Mouse (Mus musculus): Measurements from ENCODE around the gene Zkscan6. TPM values are rescaled to one million over a fixed set of nuclear protein-coding genes. Genes with fewer than 3 reads are reported as not detected.
A peak's percentile ranks its signal among the peaks of the same experiment; 100 is the strongest.

Gene Zkscan6
- polyA plus RNA-seq (2015; fragmentation: Nextera tagmentation; extraction: Ambion mirVana) = 11.0 TPM in 2 replicates

GRCm38 (mm10) chr11:65806909-65807504 is at the start of gene Zkscan6:
Gene Zkscan6 (plus strand): TSS chr11:65807175.
- Histone ChIP-seq H3K9ac (ENCODE audit: low read length) (peak within 1 kb of the TSS; percentile 86), H3K27me3 (ENCODE audit: control insufficient read depth, insufficient read depth, low read length) (no peaks in the 10 kb centered on the region), H3K9me3 (ENCODE audit: control insufficient read depth, low read length) (no peaks in the 10 kb centered on the region), H3K27ac (replicated peaks) (peak within 1 kb of the TSS; percentile 92), H3K36me3 (ENCODE audit: control insufficient read depth, insufficient read depth, low read length) (no peaks in the 10 kb centered on the region), H3K4me1 (replicated peaks; ENCODE audit: control insufficient read depth, insufficient read depth) (no peaks in the 10 kb centered on the region), H3K4me3 (ENCODE audit: low read depth, low read length) (peak within 1 kb of the TSS; percentile 83), H3K4me2 (replicated peaks; ENCODE audit: low read depth) (peak within 1 kb of the TSS; percentile 80)
- TF ChIP-seq CTCF (IDR thresholded peaks at IDR 0.05; ENCODE audit: low read depth) (no peak), EP300 (optimal IDR thresholded peaks at IDR 0.05) (no peak)
- under 1% methylated on average over 54 of the region's 58 CpGs for WGBS
- DNase-seq (ENCODE audit: low spot score) (peak; percentile 96), ATAC-seq (ENCODE audit: low FRiP score, low TSS enrichment) (peak; percentile 98)

GRCm38 (mm10) chr11:65759350-65759749 is 47.6 kb upstream of the Zkscan6 start:
- H3K27me3 ChIP-seq (ENCODE audit: control insufficient read depth, insufficient read depth, low read length) = no peaks in the 10 kb centered on the region
- ATAC-seq (ENCODE audit: low FRiP score, low TSS enrichment) (no peak), DNase-seq (ENCODE audit: low spot score) (no peak)
- H3K4me2 ChIP-seq (replicated peaks; ENCODE audit: low read depth) = no peak overlapping the region
- no peaks in the 10 kb centered on the region for H3K36me3 ChIP-seq (ENCODE audit: control insufficient read depth, insufficient read depth, low read length)
- 73% methylated on average over 1 of the region's 1 CpGs for WGBS
- TF ChIP-seq EP300 (optimal IDR thresholded peaks at IDR 0.05) = no peak
- no peak for TF ChIP-seq CTCF (IDR thresholded peaks at IDR 0.05; ENCODE audit: low read depth)
- no peaks in the 10 kb centered on the region for H3K9me3 ChIP-seq (ENCODE audit: control insufficient read depth, low read length)
- no peak overlapping the region for H3K4me3 ChIP-seq (ENCODE audit: low read depth, low read length)
- no peaks in the 10 kb centered on the region for H3K4me1 ChIP-seq (replicated peaks; ENCODE audit: control insufficient read depth, insufficient read depth)
- H3K27ac ChIP-seq (replicated peaks) = no peak overlapping the region
- H3K9ac ChIP-seq (ENCODE audit: low read length) = no peak overlapping the region

- Histone ChIP-seq H3K4me1 (replicated peaks; ENCODE audit: control insufficient read depth, insufficient read depth) (no peaks in the 10 kb centered on the region), H3K9me3 (ENCODE audit: control insufficient read depth, low read length) (no peaks in the 10 kb centered on the region), H3K4me2 (replicated peaks; ENCODE audit: low read depth) (no peak overlapping the region), H3K27me3 (ENCODE audit: control insufficient read depth, insufficient read depth, low read length) (no peaks in the 10 kb centered on the region), H3K4me3 (ENCODE audit: low read depth, low read length) (no peak overlapping the region), H3K27ac (replicated peaks) (no peak overlapping the region), H3K9ac (ENCODE audit: low read length) (no peak overlapping the region), H3K36me3 (ENCODE audit: control insufficient read depth, insufficient read depth, low read length) (no peaks in the 10 kb centered on the region)
- 90% methylated on average over 2 of the region's 2 CpGs for WGBS
- ATAC-seq (ENCODE audit: low FRiP score, low TSS enrichment) (no peak), DNase-seq (ENCODE audit: low spot score) (no peak)
- TF ChIP-seq CTCF (IDR thresholded peaks at IDR 0.05; ENCODE audit: low read depth) = no peak
- no peak for TF ChIP-seq EP300 (optimal IDR thresholded peaks at IDR 0.05)
These were observed 46.1 kb upstream of the Zkscan6 start for GRCm38 (mm10) chr11:65760912-65761311.

- Histone ChIP-seq H3K36me3 (ENCODE audit: control insufficient read depth, insufficient read depth, low read length) (no peaks in the 10 kb centered on the region), H3K4me1 (replicated peaks; ENCODE audit: control insufficient read depth, insufficient read depth) (no peaks in the 10 kb centered on the region), H3K4me2 (replicated peaks; ENCODE audit: low read depth) (no peak overlapping the region), H3K9ac (ENCODE audit: low read length) (no peak overlapping the region), H3K27me3 (ENCODE audit: control insufficient read depth, insufficient read depth, low read length) (no peaks in the 10 kb centered on the region), H3K9me3 (ENCODE audit: control insufficient read depth, low read length) (no peaks in the 10 kb centered on the region), H3K4me3 (ENCODE audit: low read depth, low read length) (no peak overlapping the region), H3K27ac (replicated peaks) (no peak overlapping the region)
- no peak for ATAC-seq (ENCODE audit: low FRiP score, low TSS enrichment)
- TF ChIP-seq EP300 (optimal IDR thresholded peaks at IDR 0.05) = no peak
- no peak for TF ChIP-seq CTCF (IDR thresholded peaks at IDR 0.05; ENCODE audit: low read depth)
- no peak for DNase-seq (ENCODE audit: low spot score)
These were observed 38.5 kb upstream of the Zkscan6 start for GRCm38 (mm10) chr11:65768445-65768844.

- H3K4me1 ChIP-seq (replicated peaks; ENCODE audit: control insufficient read depth, insufficient read depth) = no peaks in the 10 kb centered on the region
- H3K9ac ChIP-seq (ENCODE audit: low read length) = no peak overlapping the region
- ATAC-seq (ENCODE audit: low FRiP score, low TSS enrichment) (no peak), DNase-seq (ENCODE audit: low spot score) (no peak)
- no peak overlapping the region for H3K4me3 ChIP-seq (ENCODE audit: low read depth, low read length)
- no peaks in the 10 kb centered on the region for H3K36me3 ChIP-seq (ENCODE audit: control insufficient read depth, insufficient read depth, low read length)
- H3K27me3 ChIP-seq (ENCODE audit: control insufficient read depth, insufficient read depth, low read length) = no peaks in the 10 kb centered on the region
- TF ChIP-seq EP300 (optimal IDR thresholded peaks at IDR 0.05) = no peak
- TF ChIP-seq CTCF (IDR thresholded peaks at IDR 0.05; ENCODE audit: low read depth) = no peak
- no peak overlapping the region for H3K4me2 ChIP-seq (replicated peaks; ENCODE audit: low read depth)
- H3K9me3 ChIP-seq (ENCODE audit: control insufficient read depth, low read length) = no peaks in the 10 kb centered on the region
- no peak overlapping the region for H3K27ac ChIP-seq (replicated peaks)
- WGBS = 52% methylated on average over 5 of the region's 5 CpGs
These were observed 37.0 kb upstream of the Zkscan6 start for GRCm38 (mm10) chr11:65769990-65770389.

- no peak overlapping the region for H3K4me2 ChIP-seq (replicated peaks; ENCODE audit: low read depth)
- H3K4me1 ChIP-seq (replicated peaks; ENCODE audit: control insufficient read depth, insufficient read depth) = no peaks in the 10 kb centered on the region
- ATAC-seq (ENCODE audit: low FRiP score, low TSS enrichment) (no peak), DNase-seq (ENCODE audit: low spot score) (no peak)
- no peak overlapping the region for H3K9ac ChIP-seq (ENCODE audit: low read length)
- TF ChIP-seq EP300 (optimal IDR thresholded peaks at IDR 0.05) (no peak), CTCF (IDR thresholded peaks at IDR 0.05; ENCODE audit: low read depth) (no peak)
- H3K36me3 ChIP-seq (ENCODE audit: control insufficient read depth, insufficient read depth, low read length) = no peaks in the 10 kb centered on the region
- H3K27me3 ChIP-seq (ENCODE audit: control insufficient read depth, insufficient read depth, low read length) = no peaks in the 10 kb centered on the region
- H3K4me3 ChIP-seq (ENCODE audit: low read depth, low read length) = no peak overlapping the region
- WGBS = 83% methylated on average over 1 of the region's 1 CpGs
- no peaks in the 10 kb centered on the region for H3K9me3 ChIP-seq (ENCODE audit: control insufficient read depth, low read length)
- H3K27ac ChIP-seq (replicated peaks) = no peak overlapping the region
These were observed 35.4 kb upstream of the Zkscan6 start for GRCm38 (mm10) chr11:65771546-65771945.
